Mouse (Mus musculus) frontal cortex, postnatal 10 days (tissue): ENCODE data around the gene Zdhhc19.
A peak's percentile ranks its signal among the peaks of the same experiment; 100 is the strongest.

ENCODE experiments used
- DNase-seq, 2 experiments: peaks; one replicate each; pipeline ENCODE4 v3.0.0; 2022; ENCODE audit warnings: low spot score in 2 of 2, mixed read lengths in 1 of 2

Gene Zdhhc19

DNA sequence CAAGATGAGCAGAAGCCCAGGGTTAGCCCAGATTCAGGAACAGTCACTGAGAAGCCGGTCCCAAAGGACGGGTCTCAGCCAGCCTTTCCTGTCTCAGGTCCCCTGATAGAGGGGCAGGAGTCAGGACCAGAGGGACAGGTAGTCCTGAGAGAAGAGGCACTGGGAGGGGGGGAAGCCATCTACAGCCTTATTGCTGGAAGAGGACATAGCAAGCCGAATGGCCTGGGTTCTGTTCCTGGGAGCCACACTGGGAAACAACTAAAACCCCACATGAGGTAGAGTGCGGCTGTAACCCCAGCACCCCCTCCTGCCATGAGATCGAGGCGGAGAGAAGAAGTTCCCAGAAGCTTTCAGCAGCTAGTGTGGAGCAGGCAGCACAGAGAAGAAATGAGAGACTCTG is 17.9 kb downstream of the Zdhhc19 start:
- no peak for DNase-seq

DNA sequence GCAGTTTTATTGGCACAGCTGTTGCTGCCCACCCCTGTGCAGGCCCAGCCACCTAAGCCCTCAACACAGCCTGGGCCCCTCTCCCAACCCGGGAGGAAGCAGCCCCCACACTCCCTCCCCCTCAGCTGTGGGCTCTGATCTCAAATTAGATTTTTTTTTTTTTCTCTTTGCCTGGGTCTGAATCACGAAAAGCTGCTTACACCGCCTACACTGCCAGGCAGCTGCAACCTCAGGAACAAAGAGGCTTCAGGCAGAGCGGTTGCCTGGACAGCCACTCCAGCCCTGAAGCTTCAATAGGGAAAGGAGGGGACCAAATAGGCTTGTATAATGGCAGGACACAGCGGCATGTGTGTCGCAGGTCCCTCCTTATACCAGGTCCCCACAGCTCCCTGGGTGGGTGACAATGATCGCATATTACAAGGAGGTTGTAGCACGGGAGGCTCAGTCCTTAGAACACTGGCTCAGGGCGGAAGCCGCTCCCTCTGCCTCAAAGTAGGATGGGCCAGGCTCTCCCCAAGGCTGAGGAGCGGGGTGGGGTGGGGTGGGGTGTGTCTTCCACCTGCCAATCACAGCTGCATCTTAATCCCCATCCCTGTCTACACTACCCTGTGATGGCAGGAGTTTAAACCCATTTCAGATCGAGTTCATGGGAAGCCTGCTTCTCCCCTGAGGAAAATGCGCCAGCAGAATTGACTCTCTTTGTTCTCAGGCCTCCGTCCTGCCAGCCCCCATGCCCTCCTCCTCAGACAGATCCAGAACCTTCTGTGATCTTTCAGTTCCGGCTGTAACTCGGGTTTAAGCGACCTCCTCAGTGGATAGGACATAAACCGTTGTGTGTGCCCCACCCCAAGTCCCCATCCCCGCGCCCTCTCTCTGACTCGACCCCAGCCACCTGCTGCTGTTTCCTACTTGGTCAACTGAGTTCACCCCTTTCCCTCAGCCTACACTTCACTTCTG is 20.2 kb downstream of the Zdhhc19 start:
- DNase-seq: peak; percentile 72 to 82

DNA sequence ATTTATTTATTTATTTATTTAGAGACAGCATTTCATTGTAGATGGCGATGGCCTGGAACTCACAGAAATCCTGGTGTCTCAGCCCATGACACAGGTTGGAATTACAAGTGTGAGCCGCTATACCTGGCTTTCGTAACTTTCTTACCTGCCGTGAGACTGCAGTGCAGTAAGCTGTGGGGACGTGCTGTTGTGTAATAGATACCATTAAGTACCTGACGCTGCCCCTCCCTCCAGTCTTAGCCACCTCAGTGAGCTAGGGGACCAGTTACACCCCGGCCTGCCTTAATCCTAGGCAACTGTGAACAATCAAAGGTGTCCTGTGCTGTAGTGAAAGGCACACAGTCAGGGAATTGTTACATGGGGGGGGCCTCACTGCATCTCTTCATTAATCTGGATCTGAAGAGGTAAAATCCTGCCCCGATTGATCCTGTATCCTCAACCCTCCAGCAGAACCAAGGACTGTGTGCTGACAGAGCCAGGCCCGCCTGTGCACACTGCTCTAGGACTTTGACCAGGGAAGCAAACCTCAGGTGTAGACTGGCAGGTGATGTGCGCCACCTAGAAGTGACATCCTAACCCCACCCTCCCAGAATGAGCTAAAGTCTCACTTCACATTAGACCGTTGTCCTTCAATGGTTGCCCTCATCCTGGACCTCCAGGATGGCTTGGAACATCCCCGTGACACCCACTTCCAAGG is 21.9 kb downstream of the Zdhhc19 start:
- no peak for DNase-seq

DNA sequence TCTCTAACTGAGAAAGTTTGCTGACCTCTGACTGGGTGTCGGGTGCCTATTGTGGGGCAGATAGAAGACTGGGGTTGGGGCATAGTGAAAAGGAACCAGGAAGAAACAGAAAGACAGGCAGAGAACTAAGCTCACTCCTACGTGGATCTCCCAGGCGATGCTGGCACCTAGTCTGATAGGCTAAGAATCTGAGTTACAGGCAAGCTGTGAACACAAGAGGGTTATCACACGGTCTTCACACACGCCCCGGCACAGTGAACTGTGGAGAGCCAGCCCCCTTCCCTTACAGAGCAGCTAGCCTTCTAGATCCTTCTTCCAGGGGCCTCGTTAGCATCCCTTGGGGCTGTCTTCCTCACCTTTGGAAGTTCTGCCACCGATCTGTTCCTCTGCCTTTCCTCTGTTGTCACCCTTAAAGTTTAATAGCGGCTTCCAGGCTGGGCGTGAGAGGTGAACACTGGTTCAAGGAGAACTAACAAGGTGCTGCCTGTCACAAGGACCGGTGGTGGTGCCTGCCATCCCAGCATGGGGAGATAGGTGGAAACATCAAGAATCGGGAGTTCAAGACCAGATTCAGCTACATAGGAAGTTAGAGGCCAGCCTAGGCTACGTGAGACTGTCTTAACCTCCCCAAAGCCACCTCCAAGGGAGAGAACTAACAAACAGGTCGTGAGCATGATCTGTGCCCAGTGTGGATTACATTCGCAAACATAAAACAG is 23.7 kb downstream of the Zdhhc19 start:
- DNase-seq: no peak

DNA sequence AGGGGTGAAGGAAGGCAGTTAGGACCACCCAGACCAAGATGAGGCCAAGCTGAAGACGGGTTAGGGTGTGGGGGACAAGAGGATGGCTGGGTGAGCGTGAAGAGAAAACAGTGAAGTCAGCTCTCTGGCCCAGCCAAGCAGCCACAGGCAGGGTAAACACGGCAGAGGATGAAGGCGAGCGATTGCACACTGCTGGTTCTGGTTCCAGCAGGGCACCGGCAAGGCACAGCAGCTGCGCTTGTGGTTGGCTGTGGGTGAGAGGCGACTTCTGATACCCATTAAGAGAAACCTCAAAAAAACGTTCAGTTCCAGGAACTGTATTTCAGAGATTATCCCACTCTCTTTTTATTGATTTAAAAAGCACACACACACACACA is 24.3 kb downstream of the Zdhhc19 start:
- DNase-seq: no peak

DNA sequence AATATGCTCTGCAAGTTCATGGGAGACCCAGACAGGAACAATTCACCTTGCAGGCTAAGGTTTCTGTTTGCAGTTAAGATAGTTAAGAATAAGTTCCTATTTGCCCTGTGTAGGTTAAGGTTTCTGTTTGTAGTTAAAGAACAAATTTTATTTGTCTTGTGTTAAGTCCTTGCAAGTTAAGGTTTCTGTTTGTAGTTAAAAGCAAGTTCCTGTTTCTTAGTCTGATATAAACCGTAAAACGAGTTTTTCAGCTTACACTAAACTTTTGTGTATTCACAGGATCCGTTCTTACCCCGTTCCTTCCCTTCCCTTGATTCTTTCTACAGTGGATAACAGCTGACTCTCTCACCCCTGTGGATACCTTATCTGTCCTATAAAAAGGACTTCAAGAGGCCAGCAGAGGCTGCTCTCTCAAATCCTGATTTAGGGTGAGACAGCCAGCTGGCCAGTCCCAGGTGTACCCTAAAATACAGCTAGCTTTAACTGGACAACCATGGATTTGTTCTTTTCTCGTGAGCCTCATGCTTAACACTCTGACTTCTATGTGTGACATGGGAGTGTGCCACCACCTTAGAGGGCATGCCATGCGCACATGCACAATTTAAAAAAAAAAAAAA is 26.6 kb downstream of the Zdhhc19 start:
- DNase-seq: no peak

DNA sequence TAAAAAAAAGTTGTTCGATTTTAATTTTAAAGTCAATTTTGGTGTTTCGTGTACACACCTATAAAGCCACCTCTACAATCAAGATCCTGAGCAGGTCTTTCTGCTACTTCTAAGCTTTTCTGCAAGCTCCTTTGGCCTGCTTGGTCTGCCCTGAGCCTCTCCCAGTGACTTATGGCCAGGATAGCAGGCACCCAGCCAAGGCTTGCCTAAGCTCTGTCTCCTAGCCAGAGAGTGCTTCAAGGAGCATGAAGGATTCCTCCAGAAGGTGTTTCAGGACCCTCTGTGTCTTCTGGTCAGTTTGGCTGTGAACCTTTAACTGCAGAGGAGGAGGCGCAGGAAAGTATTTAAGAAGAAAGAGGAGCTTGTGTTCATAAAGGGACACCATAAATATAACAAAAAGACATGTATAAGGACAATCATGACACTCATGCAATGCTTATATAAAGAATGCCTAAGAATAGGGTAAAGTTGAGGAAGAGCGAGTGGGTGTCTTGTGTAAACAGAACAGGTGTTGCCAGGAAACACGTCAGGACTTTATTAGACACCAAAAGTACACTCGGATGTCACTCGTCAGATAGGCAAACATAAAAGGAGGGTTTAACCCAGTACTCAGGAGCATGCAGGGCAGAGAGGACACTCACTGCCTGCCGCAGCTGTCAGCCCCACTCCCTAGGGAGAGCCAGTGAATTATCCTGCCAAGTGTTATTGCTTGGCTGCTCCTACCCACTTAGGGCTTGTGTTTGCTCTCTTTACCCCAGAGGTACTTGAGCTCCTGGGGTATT is 27.6 kb downstream of the Zdhhc19 start:
- DNase-seq: no peak

DNA sequence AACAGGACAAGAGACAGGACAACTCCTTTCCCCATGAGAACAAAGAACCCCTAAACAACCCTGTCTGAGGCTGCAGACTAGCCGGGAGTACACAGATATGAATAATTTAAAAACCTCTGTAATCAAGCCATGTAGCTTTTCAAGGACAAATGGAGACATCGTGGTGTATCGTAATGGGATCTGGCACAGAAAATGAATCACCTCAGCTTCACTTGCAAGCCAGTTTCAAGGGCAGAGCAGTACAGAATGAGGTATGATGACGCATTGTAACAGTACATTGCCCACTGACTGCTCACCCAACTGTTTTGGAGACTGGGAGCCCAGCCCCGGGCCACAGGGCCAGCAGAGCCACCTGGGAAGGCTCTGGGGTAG is 28.2 kb downstream of the Zdhhc19 start:
- no peak for DNase-seq

DNA sequence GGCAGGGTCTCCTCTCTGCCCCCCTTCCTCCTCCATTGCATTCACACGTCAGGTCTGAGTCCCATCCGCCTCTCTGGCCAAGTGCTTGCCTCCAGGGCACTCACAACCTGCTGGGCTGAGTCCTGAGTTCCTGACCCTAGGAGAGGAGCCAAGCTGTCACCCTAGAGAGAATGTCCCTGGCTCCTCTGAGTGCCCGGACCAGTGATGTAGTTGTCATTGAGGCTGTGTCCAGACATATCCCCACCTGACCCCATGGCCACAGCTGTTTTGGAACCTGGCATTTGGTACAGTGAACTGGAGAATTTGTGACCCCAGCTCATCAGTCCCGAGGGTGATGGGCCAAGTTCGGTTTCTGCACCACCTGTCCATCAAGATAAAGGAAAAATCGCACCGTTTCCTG is 30.8 kb downstream of the Zdhhc19 start:
- DNase-seq: no peak

DNA sequence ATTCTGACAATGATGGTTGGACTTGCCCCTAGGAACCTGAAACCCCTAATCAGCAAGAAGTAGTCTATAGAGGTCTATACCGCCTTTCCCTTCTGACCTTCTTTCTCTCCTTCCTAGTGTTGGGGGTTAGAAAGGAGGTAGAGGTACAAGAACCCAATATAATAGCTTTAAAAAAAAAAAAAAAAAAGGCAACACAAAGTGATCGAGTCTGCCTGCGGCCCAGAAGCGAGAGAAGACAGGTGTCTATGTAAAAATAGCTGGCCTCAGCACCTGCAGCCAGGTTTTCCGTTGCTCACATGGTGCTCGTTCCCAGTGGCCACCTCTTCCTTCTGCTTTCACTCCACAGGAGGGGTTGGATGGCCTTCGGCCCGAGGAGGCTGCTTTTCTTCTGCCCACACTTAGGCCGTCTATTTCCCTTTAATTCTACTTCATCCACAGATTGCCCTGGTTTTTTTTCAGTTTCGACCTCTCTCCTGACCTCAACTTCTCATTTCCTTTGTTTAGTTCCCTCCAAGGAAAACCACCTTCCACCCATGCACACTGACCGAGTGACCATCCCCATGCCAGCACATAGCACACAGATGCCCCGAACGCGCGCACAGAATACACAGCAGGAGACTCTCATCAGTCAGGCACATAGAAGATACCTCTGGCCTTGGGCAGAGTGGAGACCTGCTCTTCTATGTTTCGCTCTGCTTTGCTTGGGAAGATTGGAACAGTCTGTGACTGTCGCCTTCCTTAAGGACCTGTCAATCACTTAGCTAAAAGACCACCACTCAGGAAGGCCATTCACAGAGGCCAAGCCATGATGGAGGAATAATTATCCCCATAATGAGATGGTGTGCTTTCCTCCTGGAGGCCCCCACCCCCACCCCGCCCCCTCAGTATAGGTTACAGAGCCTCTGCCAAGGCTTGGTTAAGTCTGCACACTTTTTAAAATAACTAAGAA is 37.1 kb downstream of the Zdhhc19 start:
- no peak for DNase-seq

DNA sequence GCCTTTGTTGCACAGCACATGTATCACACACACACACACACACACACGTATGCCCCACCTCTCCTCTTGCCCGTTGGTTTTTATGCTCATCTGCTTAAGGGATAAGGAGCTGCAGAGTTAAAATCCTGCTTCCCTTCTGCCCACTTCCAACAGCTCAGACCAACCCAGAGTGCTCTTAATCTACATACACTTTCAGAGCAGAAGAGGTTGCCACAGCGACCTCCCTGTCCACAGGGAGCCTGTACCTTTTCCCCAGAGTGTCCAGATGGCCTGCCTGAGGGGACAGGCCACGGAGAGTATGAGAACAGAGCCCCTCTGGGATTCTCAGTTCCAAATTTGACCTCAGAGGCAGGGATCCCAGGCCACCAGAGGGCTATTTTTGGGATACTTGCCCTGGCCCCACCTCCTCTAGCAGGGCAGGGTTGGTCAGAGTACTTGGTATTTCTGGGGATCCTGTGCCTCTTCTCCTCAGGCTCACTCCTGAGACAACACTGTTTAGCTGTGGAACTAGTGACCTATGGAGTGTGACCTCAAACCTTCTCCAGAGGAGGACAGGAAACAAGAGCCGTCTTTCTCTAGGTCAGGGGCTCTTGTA is 39.2 kb downstream of the Zdhhc19 start:
- DNase-seq: no peak

DNA sequence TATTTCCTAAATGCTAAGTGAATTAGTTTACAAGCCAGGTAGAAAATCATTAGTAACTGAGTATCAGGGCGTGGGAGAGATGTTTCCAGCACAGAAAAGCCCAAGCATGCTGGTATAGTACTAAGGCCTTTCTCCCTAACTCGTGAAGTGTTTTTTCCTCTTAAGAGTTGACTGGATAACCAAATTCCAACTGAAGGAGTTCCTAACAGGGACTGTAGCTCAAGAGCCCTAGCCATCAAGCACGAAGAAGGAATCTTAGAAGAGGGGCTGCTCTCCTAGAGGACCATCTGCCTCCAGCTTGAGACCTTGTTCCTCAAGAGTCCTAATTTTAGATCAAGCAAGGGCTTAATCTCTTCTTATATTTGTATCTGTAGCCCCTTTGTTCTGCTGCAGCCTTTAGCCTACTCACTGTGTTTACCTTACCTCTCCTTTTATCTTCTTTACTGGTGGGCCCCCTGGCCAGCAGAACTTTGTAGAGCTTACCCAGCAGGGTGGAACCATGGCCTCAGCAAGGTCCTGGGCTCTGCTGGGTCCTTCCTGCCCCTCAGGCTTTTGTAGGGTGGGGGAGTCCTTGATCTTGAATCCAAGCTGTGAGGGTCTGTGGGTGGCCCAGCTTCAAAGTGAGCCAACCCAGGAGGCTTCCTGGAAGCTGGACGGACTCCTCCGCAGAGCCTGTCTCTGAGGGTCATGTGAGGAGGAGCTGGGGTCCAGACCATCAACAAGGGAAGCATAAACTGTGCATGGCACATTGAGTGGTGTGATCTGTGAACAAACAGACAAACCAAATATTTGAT is 42.0 kb downstream of the Zdhhc19 start:
- DNase-seq: no peak

DNA sequence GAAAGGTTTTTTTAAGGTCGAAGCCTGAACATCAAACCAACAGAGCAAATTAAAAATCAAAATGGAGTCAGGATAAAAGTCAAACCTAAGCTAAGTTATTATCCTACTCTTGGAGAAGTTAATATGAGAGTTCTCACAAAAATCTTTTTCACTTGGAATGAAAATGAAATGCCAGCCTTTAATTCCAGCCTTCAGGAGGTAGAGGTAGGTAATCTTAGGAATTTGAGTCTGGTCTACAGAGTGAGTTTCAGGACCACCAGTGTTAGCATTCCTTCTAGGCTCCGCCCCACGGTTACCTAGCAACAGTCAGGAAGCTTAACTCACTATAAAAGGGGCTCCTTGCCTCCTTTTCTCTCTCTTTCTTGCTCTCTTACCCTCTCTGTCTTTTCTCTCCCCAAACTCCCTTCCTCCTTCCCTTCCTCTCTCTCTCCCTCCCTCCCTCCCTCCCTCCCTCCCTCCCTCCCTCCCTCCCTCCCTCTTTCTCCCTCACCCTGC is 42.7 kb downstream of the Zdhhc19 start:
- no peak for DNase-seq

DNA sequence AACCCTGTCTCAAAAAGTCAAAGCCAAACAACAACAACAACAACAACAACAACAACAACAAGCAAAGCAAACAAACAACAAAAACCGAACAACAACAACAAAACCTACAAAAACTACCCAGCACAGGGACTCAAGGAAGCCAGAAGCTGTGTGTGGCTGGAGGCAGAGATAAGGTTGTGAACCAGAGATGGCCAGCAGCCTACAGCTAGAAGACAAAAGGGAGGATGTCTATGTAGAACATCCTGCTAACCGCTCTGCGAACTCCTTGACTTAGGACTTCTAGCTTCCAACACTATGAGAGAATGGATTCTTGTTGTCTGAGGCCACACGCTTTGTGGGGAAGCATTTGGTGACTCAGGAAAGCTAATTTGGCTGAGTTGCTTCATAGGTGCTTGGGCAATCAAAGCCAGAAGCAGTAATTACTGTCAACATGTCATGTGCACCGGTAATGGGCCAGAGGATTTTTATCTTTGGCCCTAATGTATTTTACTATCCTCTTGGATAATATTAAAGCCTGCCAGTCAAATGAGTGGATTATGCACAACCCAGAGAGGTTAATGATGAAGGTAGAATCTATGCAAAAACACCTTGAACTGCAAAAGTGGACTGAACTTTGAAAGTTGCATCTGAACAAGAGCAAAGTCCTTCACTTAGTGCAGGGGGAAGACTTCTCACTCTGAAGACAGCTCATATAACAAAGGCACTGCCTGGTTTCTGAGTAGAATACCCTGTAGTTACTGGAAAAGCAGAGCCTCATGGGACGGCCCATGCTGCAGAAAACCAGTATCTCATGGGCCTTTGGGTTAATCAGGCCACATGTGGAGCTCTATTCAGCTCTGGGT is 45.5 kb downstream of the Zdhhc19 start:
- DNase-seq: no peak

DNA sequence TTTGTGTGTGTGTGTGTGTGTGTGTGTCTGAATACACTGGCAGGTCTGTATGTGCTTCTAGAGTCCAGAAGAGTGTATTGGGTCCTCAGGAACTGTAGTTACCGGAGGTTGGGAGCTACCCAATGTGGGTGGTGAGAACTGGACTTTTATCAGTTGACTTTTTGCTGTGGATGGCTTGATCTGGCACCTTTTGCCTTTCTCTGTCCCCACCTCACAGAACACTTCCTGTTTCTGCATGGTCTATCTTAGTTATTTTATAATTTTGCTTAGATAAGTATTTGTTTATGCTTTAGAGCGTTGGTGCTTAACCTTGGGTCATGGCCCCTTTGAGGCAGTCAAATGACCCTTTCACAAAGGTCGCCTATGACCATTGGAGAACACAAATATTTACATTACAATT is 47.4 kb downstream of the Zdhhc19 start:
- no peak for DNase-seq

DNA sequence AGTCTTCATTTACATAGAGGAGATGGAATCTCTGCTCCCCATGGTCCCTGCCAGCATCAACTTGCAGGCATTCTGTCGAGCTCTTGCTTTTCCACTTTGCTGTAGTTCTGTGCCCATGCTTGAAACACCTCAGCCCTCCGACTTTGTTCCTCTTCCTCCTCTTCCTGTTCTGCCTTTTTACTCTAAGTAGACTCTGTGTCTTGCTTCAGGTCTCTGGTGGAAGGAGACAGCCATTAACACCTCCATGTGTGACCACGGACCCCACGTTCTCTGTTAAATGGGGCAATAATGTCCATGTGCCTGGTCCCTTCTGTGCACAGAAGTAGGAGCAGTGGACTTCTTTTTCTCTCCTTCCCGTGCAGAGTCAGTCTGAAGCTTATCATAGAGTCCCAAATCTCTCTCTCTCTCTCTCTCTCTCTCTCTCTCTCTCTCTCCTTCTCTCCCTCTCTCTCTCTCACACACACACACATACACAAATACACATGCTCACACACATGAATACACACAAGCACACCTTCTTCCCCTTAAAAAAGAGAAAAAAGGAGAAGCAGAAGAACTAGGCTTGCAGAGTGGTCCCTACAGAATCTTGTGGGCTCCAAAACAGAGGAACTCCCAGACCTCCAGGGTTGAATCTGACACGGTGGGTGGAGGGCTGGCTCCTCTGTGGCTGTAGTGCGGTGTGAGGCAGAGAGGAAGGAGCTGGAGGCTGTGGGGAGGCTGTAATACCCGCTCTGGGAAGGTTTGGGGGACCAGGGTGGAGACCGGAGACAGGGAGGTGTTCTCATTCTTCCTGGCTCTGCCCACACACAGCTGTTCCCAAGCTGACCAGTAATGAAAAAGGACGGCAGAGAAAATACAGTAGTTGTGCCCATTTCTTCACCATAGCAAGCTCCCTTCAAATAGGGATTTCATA is 51.3 kb downstream of the Zdhhc19 start:
- no peak for DNase-seq

DNA sequence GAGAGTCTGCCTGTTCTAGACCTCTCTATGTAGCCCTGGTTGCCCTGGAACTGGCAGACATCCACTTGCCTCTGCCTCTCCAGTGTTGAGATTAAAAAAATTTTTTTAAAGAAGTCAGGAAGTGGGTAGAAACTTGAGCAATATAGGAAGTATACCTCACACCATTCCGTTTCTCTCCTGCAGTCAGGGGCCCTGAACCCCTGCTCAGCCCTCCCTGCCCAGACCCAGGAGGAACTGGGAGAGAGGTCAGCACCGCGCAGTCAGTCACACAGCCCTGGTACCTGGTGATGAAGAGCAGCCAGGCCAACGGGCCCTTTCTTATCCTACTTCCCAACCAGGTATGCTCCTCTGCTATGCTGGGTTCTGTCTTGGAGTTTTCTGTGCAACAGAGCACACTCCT is 54.0 kb downstream of the Zdhhc19 start:
- no peak for DNase-seq
